Mouse (Mus musculus): Measurements from ENCODE around the gene Alx1. TPM values are rescaled to one million over a fixed set of nuclear protein-coding genes. Genes with fewer than 3 reads are reported as not detected.

Alx1 gene
- polyA plus RNA-seq, 1 experiment: not detected

DNA sequence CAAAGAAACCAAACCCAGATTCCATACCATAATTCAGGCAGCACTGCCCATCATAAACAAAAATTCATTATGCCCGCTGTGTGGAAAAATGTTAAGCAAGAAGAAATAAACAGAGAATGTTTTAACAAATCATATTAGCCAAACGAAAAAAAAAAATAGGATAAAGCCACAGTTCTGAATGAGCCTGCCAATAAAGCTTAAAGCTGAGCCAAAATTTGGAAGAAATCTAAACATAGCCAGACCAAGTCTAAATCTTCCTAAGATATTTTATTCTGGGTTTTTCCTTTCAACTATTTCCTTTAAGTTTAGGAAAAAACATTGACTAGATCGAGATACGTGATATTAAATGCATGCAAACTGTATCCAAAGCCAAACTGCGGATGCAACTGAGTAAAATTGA is 54.9 kb downstream of the Alx1 start:
- H3K4me3 ChIP-seq (ENCODE audit: insufficient read depth, low read depth, low read length): no peak overlapping the region
- H3K4me1 ChIP-seq (ENCODE audit: control insufficient read depth, insufficient read depth, insufficient read length, low read length): no peaks in the 10 kb centered on the region
- H3K27ac ChIP-seq (replicated peaks; ENCODE audit: low read depth, low read length): no peak overlapping the region

GRCm38 (mm10) chr10:102959602-102960001 is 70.4 kb downstream of the Alx1 start:
- Histone ChIP-seq H3K4me1 (ENCODE audit: control insufficient read depth, insufficient read depth, insufficient read length, low read length) (no peaks in the 10 kb centered on the region), H3K4me3 (ENCODE audit: insufficient read depth, low read depth, low read length) (no peak overlapping the region), H3K27ac (replicated peaks; ENCODE audit: low read depth, low read length) (no peak overlapping the region)

Other genes with a start within 250 kb of the Alx1 start
- not detected in 2 replicates for gene Lrriq1, start 206.1 kb upstream of the Alx1 start, polyA plus RNA-seq (2012; ENCODE audit: insufficient read depth, insufficient read length, missing spikeins)

Data from brown adipose tissue, adult 24 weeks (tissue).